Mouse (Mus musculus): ENCODE results near the gene Actr3.

Gene Actr3

DNA sequence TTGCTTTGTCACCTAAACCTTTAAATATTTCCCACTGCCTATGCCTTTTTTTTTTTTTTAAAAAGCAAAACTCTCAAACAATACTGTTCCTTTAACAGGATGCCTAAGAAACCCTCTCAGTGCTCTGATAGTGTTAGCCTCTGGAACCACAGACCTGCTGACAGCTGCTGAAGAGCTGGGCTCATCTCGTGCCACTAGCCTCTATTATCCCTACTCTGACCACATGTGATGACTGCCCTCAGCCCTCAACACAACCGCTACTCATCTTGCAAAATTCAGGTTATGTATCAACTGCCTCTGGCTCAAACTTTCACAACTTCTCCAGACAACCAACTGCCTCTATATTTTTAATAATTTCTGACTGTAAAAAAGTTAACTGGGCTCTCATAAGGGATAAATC, 15.6 kb downstream of the Actr3 start:
- TF ChIP-seq GATA4 (IDR thresholded peaks at IDR 0.05; ENCODE audit: insufficient replicate concordance, low read length), result no peak

GRCm38 (mm10) chr1:125418732-125419131, 16.8 kb downstream of the Actr3 start:
- TF ChIP-seq GATA4 (IDR thresholded peaks at IDR 0.05; ENCODE audit: insufficient replicate concordance, low read length), result no peak

GRCm38 (mm10) chr1:125407220-125407619, 28.3 kb downstream of the Actr3 start:
- TF ChIP-seq GATA4 (IDR thresholded peaks at IDR 0.05; ENCODE audit: insufficient replicate concordance, low read length), result no peak

DNA sequence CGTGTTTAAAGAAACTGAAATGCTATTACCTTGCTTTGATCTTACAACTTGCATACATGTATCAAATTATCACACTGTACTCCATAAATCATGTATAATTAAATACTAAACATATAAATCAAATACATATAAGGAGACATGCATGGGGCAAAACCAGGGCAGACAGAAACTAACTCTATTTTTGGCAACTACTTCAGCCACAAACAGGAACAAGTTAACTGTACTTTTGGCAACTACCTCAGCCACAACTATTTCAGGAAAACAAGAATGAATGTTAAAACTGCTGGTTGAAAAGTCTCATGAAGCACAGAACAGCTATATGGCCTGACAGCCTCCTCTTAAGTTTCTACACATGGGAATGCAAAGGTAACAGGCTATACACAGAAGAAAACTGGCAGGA, 40.1 kb downstream of the Actr3 start:
- no peak for TF ChIP-seq GATA4 (IDR thresholded peaks at IDR 0.05; ENCODE audit: insufficient replicate concordance, low read length)

- TF ChIP-seq GATA4 (IDR thresholded peaks at IDR 0.05; ENCODE audit: insufficient replicate concordance, low read length), result no peak
These were observed 47.2 kb downstream of the Actr3 start for GRCm38 (mm10) chr1:125388370-125388769.

GRCm38 (mm10) chr1:125386217-125386616, 49.3 kb downstream of the Actr3 start:
- TF ChIP-seq GATA4 (IDR thresholded peaks at IDR 0.05; ENCODE audit: insufficient replicate concordance, low read length), result no peak

DNA sequence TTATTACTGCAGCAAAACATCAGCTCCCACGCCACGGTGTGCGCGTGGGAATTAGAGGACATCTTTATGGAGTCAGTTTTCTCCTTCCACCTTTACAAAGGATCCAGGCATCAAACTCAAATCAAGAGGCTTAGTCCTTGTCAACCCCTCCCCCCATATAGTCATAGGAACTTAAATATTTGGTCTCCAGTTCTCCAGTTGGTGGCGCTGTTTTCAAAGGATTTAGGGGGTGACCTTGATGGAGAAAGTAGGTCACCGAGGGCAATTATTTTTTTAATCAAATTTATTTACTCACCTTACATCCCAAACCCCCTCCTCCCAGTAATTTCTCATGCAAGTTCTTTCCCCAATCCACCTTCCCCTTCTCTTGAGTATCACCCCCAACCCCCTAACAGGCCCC, 52.9 kb downstream of the Actr3 start:
- TF ChIP-seq GATA4 (IDR thresholded peaks at IDR 0.05; ENCODE audit: insufficient replicate concordance, low read length), result no peak

GRCm38 (mm10) chr1:125378889-125379288, 56.6 kb downstream of the Actr3 start:
- no peak for TF ChIP-seq GATA4 (IDR thresholded peaks at IDR 0.05; ENCODE audit: insufficient replicate concordance, low read length)

GRCm38 (mm10) chr1:125372855-125373254, 62.7 kb downstream of the Actr3 start:
- TF ChIP-seq GATA4 (IDR thresholded peaks at IDR 0.05; ENCODE audit: insufficient replicate concordance, low read length), result no peak

- no peak for TF ChIP-seq GATA4 (IDR thresholded peaks at IDR 0.05; ENCODE audit: insufficient replicate concordance, low read length)
These were observed 64.7 kb downstream of the Actr3 start for GRCm38 (mm10) chr1:125370779-125371178.

DNA sequence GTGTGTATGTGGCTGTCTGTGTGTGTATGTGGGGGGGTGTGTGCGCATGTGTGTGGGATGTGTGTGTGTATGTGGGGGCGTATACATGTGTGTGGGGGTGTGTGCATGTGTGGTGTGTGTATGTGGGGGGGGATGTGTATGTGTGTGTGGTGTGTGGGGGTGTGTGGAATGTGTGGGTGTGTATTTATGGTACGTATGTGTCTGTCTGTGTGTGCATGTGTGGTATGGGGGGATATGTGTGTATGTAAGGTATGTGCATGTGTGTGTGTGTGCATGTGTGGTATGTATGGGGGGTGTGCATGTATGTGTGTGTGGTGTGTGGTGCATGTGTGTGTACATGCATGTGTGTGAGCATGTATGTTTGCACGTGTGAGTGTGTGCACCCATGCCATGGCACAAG, 70.0 kb downstream of the Actr3 start:
- TF ChIP-seq GATA4 (IDR thresholded peaks at IDR 0.05; ENCODE audit: insufficient replicate concordance, low read length), result no peak

DNA sequence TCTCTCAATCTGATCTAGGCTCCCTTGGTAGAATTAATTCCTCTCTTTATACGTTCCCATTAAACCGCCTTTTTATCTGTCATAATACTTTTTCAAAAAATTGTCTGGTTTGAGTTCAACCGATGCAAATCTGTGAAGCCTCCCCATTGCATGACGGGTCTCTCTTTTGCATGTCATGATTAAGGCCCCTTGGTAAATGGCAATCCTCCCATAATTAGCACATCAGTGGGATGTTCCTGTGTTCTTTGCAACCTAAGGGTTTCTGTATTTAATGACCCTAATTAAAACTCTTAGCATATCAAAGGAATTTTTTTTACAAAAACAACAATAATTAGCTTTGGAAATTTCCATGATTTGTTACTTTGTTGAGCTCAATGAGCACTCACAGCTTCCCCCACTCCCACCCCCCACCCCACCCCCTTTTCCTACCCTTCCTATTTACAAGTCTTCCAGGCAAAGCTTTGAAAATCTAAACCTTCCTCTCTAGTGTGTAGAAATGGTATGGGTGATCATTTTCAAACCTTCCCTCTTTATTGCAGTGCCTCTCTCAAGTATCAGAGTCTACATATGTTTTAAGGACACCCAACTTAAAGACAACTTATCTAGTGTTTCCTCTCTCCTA, 84.0 kb downstream of the Actr3 start:
- no peak for TF ChIP-seq GATA4 (IDR thresholded peaks at IDR 0.05; ENCODE audit: insufficient replicate concordance, low read length)

GRCm38 (mm10) chr1:125350843-125351242, 84.7 kb downstream of the Actr3 start:
- TF ChIP-seq GATA4 (IDR thresholded peaks at IDR 0.05; ENCODE audit: insufficient replicate concordance, low read length), result no peak

DNA sequence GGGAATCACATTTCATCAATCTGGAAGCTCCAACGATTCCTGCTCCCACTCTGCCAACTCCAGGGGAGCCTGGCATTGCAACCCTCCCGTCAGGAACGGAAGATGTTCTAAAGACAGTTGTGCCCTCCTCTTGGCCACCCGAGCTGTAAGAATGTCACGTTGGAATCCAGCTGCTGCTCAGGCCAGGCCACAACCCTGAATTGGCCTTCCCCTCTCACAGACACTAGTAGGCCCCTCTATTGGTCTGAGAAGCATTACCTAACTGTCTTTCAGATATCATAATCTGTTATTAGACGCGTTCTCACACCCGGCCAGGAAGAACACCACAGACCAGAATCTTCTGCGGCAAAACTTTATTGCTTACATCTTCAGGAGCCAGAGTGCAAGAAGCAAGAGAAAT, 89.7 kb downstream of the Actr3 start:
- TF ChIP-seq GATA4 (IDR thresholded peaks at IDR 0.05; ENCODE audit: insufficient replicate concordance, low read length), result no peak

DNA sequence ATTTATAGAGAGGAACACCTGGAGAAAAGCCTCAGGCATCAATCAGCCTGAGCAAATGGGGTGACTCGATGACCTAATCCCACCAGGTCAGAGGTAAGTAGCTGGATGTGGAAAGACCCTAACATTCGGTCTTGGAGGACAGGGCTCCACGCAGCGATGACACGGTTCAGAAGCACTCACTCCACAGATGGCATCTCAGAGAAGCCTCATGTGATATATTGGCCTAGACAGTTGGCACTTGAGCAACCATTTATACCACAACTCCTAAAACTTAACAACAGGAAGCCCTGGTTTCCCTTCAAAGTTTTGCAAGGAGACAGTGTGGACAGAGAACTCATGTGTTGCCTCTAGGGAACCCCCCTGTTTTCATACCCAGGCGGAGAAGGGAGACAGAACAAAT, 90.1 kb downstream of the Actr3 start:
- TF ChIP-seq GATA4 (IDR thresholded peaks at IDR 0.05; ENCODE audit: insufficient replicate concordance, low read length), result no peak

GRCm38 (mm10) chr1:125343105-125343504, 92.4 kb downstream of the Actr3 start:
- TF ChIP-seq GATA4 (IDR thresholded peaks at IDR 0.05; ENCODE audit: insufficient replicate concordance, low read length), result no peak

Data from liver, adult (tissue).